Mouse (Mus musculus) midbrain, embryonic 14.5 days (tissue): ENCODE results near the gene Pfdn2. TPM values are rescaled to one million over a fixed set of nuclear protein-coding genes. Genes with fewer than 3 reads are reported as not detected.
"Not testable (repeated sequence)": the region's sequence is repeated elsewhere in the genome, so short reads cannot be mapped to it uniquely, and the experiment has no call there.

Experiments used
- ATAC-seq: fragments of 200-750 bp; cut with Nextera tagmentation; 2 replicates; pipeline ENCODE4 v1.8.0; 2017; ENCODE audit warnings: moderate number of reproducible peaks, moderate library complexity; ENCODE audit not compliant: low FRiP score, low TSS enrichment
- DNase-seq: peaks from one replicate; pipeline ENCODE4 v3.0.0-alpha.2; 2015
- H3K27ac ChIP-seq: fragments of 300-500 bp; sonication (generic); replicated peaks from 2 replicates; pipeline ENCODE4 v1.5.1; 2014; ENCODE audit warnings: mild to moderate bottlenecking, low read depth, low read length, moderate library complexity
- H3K27me3 ChIP-seq: fragments of 300-500 bp; sonication (generic); 2 replicates; pipeline ENCODE4 v1.6.1; 2014; ENCODE audit warnings: low read length, control low read depth, mixed read lengths; ENCODE audit not compliant: control insufficient read depth, insufficient read depth
- H3K36me3 ChIP-seq: fragments of 300-500 bp; sonication (generic); 2 replicates; pipeline ENCODE4 v1.6.1; 2014; ENCODE audit warnings: low read length, control low read depth; ENCODE audit not compliant: control insufficient read depth, insufficient read depth
- H3K4me1 ChIP-seq: fragments of 300-500 bp; sonication (generic); 2 replicates; pipeline ENCODE4 v1.6.1; 2014; ENCODE audit warnings: mild to moderate bottlenecking, antibody characterized with exemption, low read length, control low read depth; ENCODE audit not compliant: control insufficient read depth, insufficient read depth
- H3K4me2 ChIP-seq: fragments of 300-500 bp; sonication (generic); 2 replicates; pipeline ENCODE4 v1.6.1; 2014; ENCODE audit warnings: mild to moderate bottlenecking, low read length, moderate library complexity
- H3K4me3 ChIP-seq: fragments of 300-500 bp; sonication (generic); replicated peaks from 2 replicates; pipeline ENCODE4 v1.5.1; 2014; ENCODE audit warnings: low read depth, low read length
- H3K9ac ChIP-seq: fragments of 300-500 bp; sonication (generic); replicated peaks from 2 replicates; pipeline ENCODE4 v1.6.1; 2014; ENCODE audit warnings: mild to moderate bottlenecking, low read length, moderate library complexity
- H3K9me3 ChIP-seq: fragments of 300-500 bp; sonication (generic); 2 replicates; pipeline ENCODE4 v1.6.1; 2016; ENCODE audit warnings: low read length, control low read depth, mixed read lengths; ENCODE audit not compliant: control insufficient read depth
- WGBS: fragments of 180-500 bp; shearing (Covaris S2); extraction: QIAGEN DNeasy Blood & Tissue Kit; methylation state at CpG from one replicate; pipeline ENCODE4 v1.1.7; 2014; 5-methylcytosine and 5-hydroxymethylcytosine counted together
- polyA plus RNA-seq: library from polyadenylated mRNA; unstranded; fragments of >200 nt; fragmentation: Nextera tagmentation; extraction: Ambion mirVana; gene quantifications from 2 replicates; pipeline ENCODE4 v1.2.1, GENCODE M21; 2014

Pfdn2 gene
- polyA plus RNA-seq, 1 experiment from 2014 or later, result 63.0 TPM

GRCm38 (mm10) chr1:171326588-171326987 lies 18.9 kb upstream of the Pfdn2 start:
- H3K27me3 ChIP-seq, H3K9me3 ChIP-seq, H3K36me3 ChIP-seq, DNase-seq, H3K27ac ChIP-seq, H3K4me2 ChIP-seq, ATAC-seq, H3K4me3 ChIP-seq, H3K9ac ChIP-seq: not testable (repeated sequence)
- 83% methylated on average over 4 of the region's 4 CpGs for WGBS
- peaks cover 25% of the 10 kb centered on the region for H3K4me1 ChIP-seq

- Histone ChIP-seq H3K4me1 (peaks cover 32% of the 10 kb centered on the region), H3K9me3 (no peaks in the 10 kb centered on the region), H3K9ac (peak overlapping the region; percentile 84), H3K27me3 (no peaks in the 10 kb centered on the region), H3K27ac (peak overlapping the region; percentile 99), H3K36me3 (0 out of 2 replicates have a peak, but pooled peaks cover 5% of the 10 kb centered on the region), H3K4me3 (peak overlapping the region; percentile 82), H3K4me2 (peak overlapping the region; percentile 83)
- 33% methylated on average over 9 of the region's 9 CpGs for WGBS
- ATAC-seq, result no peak
- DNase-seq, result peak; percentile 68
Observed at GRCm38 (mm10) chr1:171328244-171328643, 17.2 kb upstream of the Pfdn2 start.

GRCm38 (mm10) chr1:171328839-171329432 lies 16.5 kb upstream of the Pfdn2 start, which contains the start of gene Dedd:
TSS of gene Dedd (plus strand) at chr1:171329145.
- peaks cover 32% of the 10 kb centered on the region for H3K4me1 ChIP-seq
- peak; percentile 96 for ATAC-seq
- H3K9ac ChIP-seq, result peak within 1 kb of the TSS; percentile 84
- peak within 1 kb of the TSS; percentile 82 for H3K4me3 ChIP-seq
- peak within 1 kb of the TSS; percentile 99 for H3K27ac ChIP-seq
- no peaks in the 10 kb centered on the region for H3K9me3 ChIP-seq
- H3K27me3 ChIP-seq, result no peaks in the 10 kb centered on the region
- H3K36me3 ChIP-seq, result peaks cover 7% of the 10 kb centered on the region; the same call in 1 of the 2 replicates
- WGBS, result under 1% methylated on average over 48 of the region's 48 CpGs
- H3K4me2 ChIP-seq, result peak within 1 kb of the TSS; percentile 83
- peak; percentile 96 for DNase-seq

- peak overlapping the region; percentile 99 for H3K27ac ChIP-seq
- H3K4me2 ChIP-seq, result peak overlapping the region; percentile 83
- H3K9me3 ChIP-seq, result no peaks in the 10 kb centered on the region
- peak overlapping the region; percentile 84 for H3K9ac ChIP-seq
- peak; percentile 93 for DNase-seq
- 1% methylated on average over 60 of the region's 61 CpGs for WGBS
- H3K36me3 ChIP-seq, result peaks cover 7% of the 10 kb centered on the region; the same call in 1 of the 2 replicates
- H3K4me1 ChIP-seq, result peaks cover 32% of the 10 kb centered on the region
- no peaks in the 10 kb centered on the region for H3K27me3 ChIP-seq
- peak overlapping the region; percentile 82 for H3K4me3 ChIP-seq
- ATAC-seq, result peak; percentile 88
Observed at GRCm38 (mm10) chr1:171329433-171330215, 15.8 kb upstream of the Pfdn2 start.

- peak overlapping the region; percentile 99 for H3K27ac ChIP-seq
- peak overlapping the region; percentile 84 for H3K9ac ChIP-seq
- H3K4me3 ChIP-seq, result peak overlapping the region; percentile 82
- H3K36me3 ChIP-seq, result peaks cover 7% of the 10 kb centered on the region; the same call in 1 of the 2 replicates
- WGBS, result 2% methylated on average over 4 of the region's 4 CpGs
- no peaks in the 10 kb centered on the region for H3K9me3 ChIP-seq
- H3K27me3 ChIP-seq, result no peaks in the 10 kb centered on the region
- peaks cover 32% of the 10 kb centered on the region for H3K4me1 ChIP-seq
- H3K4me2 ChIP-seq, result peak overlapping the region; percentile 83
- no peak for ATAC-seq
- DNase-seq, result no peak
Observed at GRCm38 (mm10) chr1:171330216-171330560, 15.3 kb upstream of the Pfdn2 start.

GRCm38 (mm10) chr1:171342262-171343207 lies 2.9 kb upstream of the Pfdn2 start:
- 96% methylated on average over 16 of the region's 16 CpGs for WGBS
- H3K36me3 ChIP-seq, result peaks cover 61% of the 10 kb centered on the region

GRCm38 (mm10) chr1:171343922-171344677 lies 1.4 kb upstream of the Pfdn2 start:
- DNase-seq (no peak), ATAC-seq (no peak)
- Histone ChIP-seq H3K27ac (no peak overlapping the region), H3K4me3 (no peak overlapping the region), H3K4me2 (peak overlapping the region; percentile 93), H3K36me3 (peaks cover 50% of the 10 kb centered on the region), H3K9me3 (peaks cover 7% of the 10 kb centered on the region), H3K27me3 (no peaks in the 10 kb centered on the region), H3K4me1 (peaks cover 16% of the 10 kb centered on the region), H3K9ac (no peak overlapping the region)
- 86% methylated on average over 9 of the region's 9 CpGs for WGBS

More at GRCm38 (mm10) chr1:171342262-171343207, 2.9 kb upstream of the Pfdn2 start:
- Histone ChIP-seq H3K4me3 (no peak overlapping the region), H3K9ac (no peak overlapping the region), H3K4me2 (no peak overlapping the region), H3K9me3 (peaks cover 7% of the 10 kb centered on the region), H3K4me1 (peaks cover 16% of the 10 kb centered on the region), H3K27me3 (no peaks in the 10 kb centered on the region), H3K27ac (no peak overlapping the region)
- DNase-seq (no peak), ATAC-seq (no peak)

GRCm38 (mm10) chr1:171344715-171345114 lies 755 bp upstream of the Pfdn2 start:
- 79% methylated on average over 9 of the region's 9 CpGs for WGBS
- Histone ChIP-seq H3K27ac (no peak overlapping the region), H3K27me3 (no peaks in the 10 kb centered on the region), H3K36me3 (peaks cover 44% of the 10 kb centered on the region), H3K4me3 (peak overlapping the region; percentile 98), H3K9me3 (peaks cover 7% of the 10 kb centered on the region), H3K9ac (peak overlapping the region; percentile 77), H3K4me1 (peaks cover 16% of the 10 kb centered on the region), H3K4me2 (peak overlapping the region; percentile 93)
- ATAC-seq (no peak), DNase-seq (no peak)
